ENCODE assay signal across 8 mouse cellular contexts in the genomic region with DNA sequence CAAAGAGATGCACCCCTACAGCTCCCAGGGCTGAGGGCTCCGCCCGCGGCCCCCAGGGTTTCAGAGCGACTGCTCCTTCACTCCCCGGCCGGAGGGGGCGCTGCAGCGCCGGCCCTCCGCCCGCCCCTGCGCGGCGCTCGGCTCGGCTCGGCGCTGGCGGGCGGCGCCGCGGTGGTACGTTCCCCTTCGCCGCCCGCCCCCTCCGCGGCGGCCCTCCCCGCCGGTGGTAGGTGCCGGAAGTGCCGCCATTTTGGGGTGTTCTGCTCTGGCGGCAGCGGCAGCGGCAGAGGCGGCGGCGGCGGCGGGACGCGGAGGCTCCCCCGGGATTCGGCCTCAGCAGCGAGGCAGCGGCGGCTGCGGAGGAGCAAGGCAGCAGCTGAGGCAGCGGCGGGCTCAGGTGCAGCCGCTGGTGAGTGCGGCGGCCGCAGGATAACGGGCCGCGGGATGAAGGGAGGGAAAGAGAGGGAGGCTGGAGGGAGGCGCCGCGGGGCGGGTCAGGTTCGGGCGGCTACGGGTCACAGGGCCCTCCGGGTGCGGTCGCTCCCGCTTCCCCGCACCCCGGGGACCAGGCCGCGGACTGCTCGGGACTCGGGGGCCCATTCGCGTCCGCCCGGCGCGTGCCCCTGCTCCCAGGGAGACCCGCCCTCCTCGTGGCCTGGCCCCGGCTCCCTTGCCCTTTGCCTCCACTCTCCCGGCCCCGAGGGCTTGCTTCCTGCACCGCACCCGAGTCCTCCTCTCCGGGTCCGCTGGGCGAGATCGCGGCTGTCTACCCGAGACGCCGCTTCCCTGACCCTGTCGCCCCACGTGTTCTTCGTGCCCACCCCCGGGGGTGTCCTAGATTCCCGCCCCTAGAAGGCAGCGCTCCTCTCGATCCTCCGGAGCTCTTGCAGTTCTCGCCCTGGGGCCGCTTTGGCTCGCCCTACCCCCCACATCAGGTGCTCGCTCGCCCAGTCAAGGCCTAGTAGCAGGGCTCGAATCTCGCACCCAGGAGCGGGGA. TPM values are rescaled to one million over a fixed set of nuclear protein-coding genes. Genes with fewer than 3 reads are reported as not detected.
DNase-seq lines count a peak whose midpoint lies in the region; ATAC-seq lines count a peak whose summit lies in the region.

Gene Celf1 (plus strand): TSS at position 150 of the 997 bp plus-strand sequence.

- no peaks in the 10 kb centered on the region for H3K9me3 ChIP-seq in forebrain, embryonic 10.5 days
- no peaks in the 10 kb centered on the region for H3K9me3 ChIP-seq in heart, embryonic 14.5 days (ENCODE audit: control insufficient read depth, low read length)
- H3K9me3 ChIP-seq in liver, embryonic 15.5 days (replicated peaks): no peaks in the 10 kb centered on the region
- no peaks in the 10 kb centered on the region for H3K9me3 ChIP-seq in neural tube, embryonic 11.5 days (ENCODE audit: control insufficient read depth, low read length)
- no peaks in the 10 kb centered on the region for H3K9me3 ChIP-seq in stomach, embryonic 16.5 days (replicated peaks; ENCODE audit: control insufficient read depth, low read length)

- peak within 1 kb of the TSS; percentile 69 for H3K4me2 ChIP-seq in heart, embryonic 14.5 days (ENCODE audit: low read length)
- H3K4me2 ChIP-seq in liver, embryonic 15.5 days: peak within 1 kb of the TSS; percentile 72
- H3K4me2 ChIP-seq in neural tube, embryonic 11.5 days (ENCODE audit: low read depth): peak within 1 kb of the TSS; percentile 77
- H3K4me2 ChIP-seq in stomach, embryonic 16.5 days (ENCODE audit: low read depth, low read length): peak within 1 kb of the TSS; percentile 75

- DNase-seq in c-Kit-negative CD71-positive TER-119-positive erythroid progenitor cells, embryonic 14.5 days (ENCODE audit: low read depth, low spot score): peak; percentile 77
- peak; percentile 85 for DNase-seq in forebrain, embryonic 10.5 days (ENCODE audit: extremely low spot score, low spot score)
- peak; percentile 92 for DNase-seq in kidney, postnatal 14 days
- DNase-seq in neural tube, embryonic 11.5 days (ENCODE audit: low spot score): peak; percentile 95

- peak; percentile 87 for ATAC-seq in CD4-positive, CD25-positive, alpha-beta regulatory T cell, adult 4 months
- ATAC-seq in heart, embryonic 14.5 days (ENCODE audit: insufficient number of reproducible peaks, insufficient read depth, low FRiP score, low read depth): peak; percentile 93
- ATAC-seq in liver, embryonic 15.5 days (ENCODE audit: insufficient read depth): peak; percentile 93
- ATAC-seq in neural tube, embryonic 11.5 days (ENCODE audit: insufficient read depth, low FRiP score, low TSS enrichment): peak; percentile 95
- ATAC-seq in stomach, embryonic 16.5 days (ENCODE audit: insufficient read depth, low FRiP score): peak; percentile 96

- H3K36me3 ChIP-seq in forebrain, embryonic 10.5 days (replicated peaks): peaks cover 15% of the 10 kb centered on the region
- no peaks in the 10 kb centered on the region for H3K36me3 ChIP-seq in heart, embryonic 14.5 days (ENCODE audit: control insufficient read depth, insufficient read depth, low read length)
- no peaks in the 10 kb centered on the region; the same call in 1 of the 2 replicates for H3K36me3 ChIP-seq in liver, embryonic 15.5 days (replicated peaks)
- no peaks in the 10 kb centered on the region for H3K36me3 ChIP-seq in neural tube, embryonic 11.5 days (ENCODE audit: control insufficient read depth, insufficient read depth, low read length)
- no peaks in the 10 kb centered on the region for H3K36me3 ChIP-seq in stomach, embryonic 16.5 days (ENCODE audit: control insufficient read depth, insufficient read depth, low read length)

- H3K27ac ChIP-seq in forebrain, embryonic 10.5 days: peak within 1 kb of the TSS; percentile 98
- peak within 1 kb of the TSS; percentile 82 to 93 for H3K27ac ChIP-seq in heart, embryonic 14.5 days (replicated peaks in 1 of 2; ENCODE audit: control insufficient read depth in 1 of 2, insufficient read depth in 1 of 2, low read depth in 2 of 2, low read length in 2 of 2)
- peak within 1 kb of the TSS; percentile 94 for H3K27ac ChIP-seq in liver, embryonic 15.5 days (replicated peaks)
- peak within 1 kb of the TSS; percentile 91 for H3K27ac ChIP-seq in neural tube, embryonic 11.5 days (ENCODE audit: low read depth, low read length)
- peak within 1 kb of the TSS; percentile 92 for H3K27ac ChIP-seq in stomach, embryonic 16.5 days (ENCODE audit: low read length)

- H3K4me3 ChIP-seq in forebrain, embryonic 10.5 days: peak within 1 kb of the TSS; percentile 74
- H3K4me3 ChIP-seq in heart, embryonic 14.5 days (ENCODE audit: control insufficient read depth in 1 of 2, insufficient read depth in 1 of 2, low read depth in 1 of 2, low read length in 2 of 2): peak within 1 kb of the TSS; percentile 68 to 91
- peak within 1 kb of the TSS; percentile 97 for H3K4me3 ChIP-seq in liver, embryonic 15.5 days (replicated peaks)
- H3K4me3 ChIP-seq in neural tube, embryonic 11.5 days (ENCODE audit: low read depth, low read length): peak within 1 kb of the TSS; percentile 99
- peak within 1 kb of the TSS; percentile 89 for H3K4me3 ChIP-seq in stomach, embryonic 16.5 days (replicated peaks; ENCODE audit: low read length)

- peak within 1 kb of the TSS; percentile 97 for H3K9ac ChIP-seq in heart, embryonic 14.5 days (ENCODE audit: low read length)
- H3K9ac ChIP-seq in liver, embryonic 15.5 days: peak within 1 kb of the TSS; percentile 91
- peak within 1 kb of the TSS; percentile 93 for H3K9ac ChIP-seq in neural tube, embryonic 11.5 days (ENCODE audit: low read length)
- H3K9ac ChIP-seq in stomach, embryonic 16.5 days (ENCODE audit: low read length): peak within 1 kb of the TSS; percentile 90

- H3K4me1 ChIP-seq in forebrain, embryonic 10.5 days: peaks cover 35% of the 10 kb centered on the region
- H3K4me1 ChIP-seq in heart, embryonic 14.5 days (ENCODE audit: control insufficient read depth in 2 of 2, insufficient read depth in 2 of 2, low read length in 2 of 2): peaks cover 2 to 16% of the 10 kb centered on the region in 2 experiments; a peak in 3 of 4 replicates
- peaks cover 43% of the 10 kb centered on the region for H3K4me1 ChIP-seq in liver, embryonic 15.5 days (replicated peaks)
- H3K4me1 ChIP-seq in neural tube, embryonic 11.5 days (ENCODE audit: control insufficient read depth, insufficient read depth, low read length): peaks cover 18% of the 10 kb centered on the region
- H3K4me1 ChIP-seq in stomach, embryonic 16.5 days (ENCODE audit: control insufficient read depth, insufficient read depth, low read length): peaks cover 12% of the 10 kb centered on the region

- H3K27me3 ChIP-seq in forebrain, embryonic 10.5 days (ENCODE audit: poor library complexity, severe bottlenecking): no peaks in the 10 kb centered on the region
- H3K27me3 ChIP-seq in heart, embryonic 14.5 days (ENCODE audit: control insufficient read depth, insufficient read depth, low read length): no peaks in the 10 kb centered on the region
- no peaks in the 10 kb centered on the region for H3K27me3 ChIP-seq in liver, embryonic 15.5 days
- no peaks in the 10 kb centered on the region for H3K27me3 ChIP-seq in neural tube, embryonic 11.5 days (ENCODE audit: control insufficient read depth, insufficient read depth, low read length)
- H3K27me3 ChIP-seq in stomach, embryonic 16.5 days (ENCODE audit: control insufficient read depth, insufficient read depth, low read length): no peaks in the 10 kb centered on the region

- WGBS in forebrain, embryonic 10.5 days: under 1% methylated on average over 97 of the region's 113 CpGs
- WGBS in heart, embryonic 14.5 days: under 1% methylated on average over 81 of the region's 113 CpGs
- WGBS in liver, embryonic 15.5 days (ENCODE audit: insufficient replicate concordance): under 1% methylated on average over 113 of the region's 113 CpGs
- WGBS in neural tube, embryonic 11.5 days: under 1% methylated on average over 83 of the region's 113 CpGs
- WGBS in stomach, embryonic 16.5 days: under 1% methylated on average over 108 of the region's 113 CpGs

RNA-seq across cellular contexts. Expression of gene Celf1, which starts in this region (rescaled TPM):
- 10 to 100 TPM; 52.7 to 54.9 TPM for polyA plus RNA-seq in CD4-positive, CD25-positive, alpha-beta regulatory T cell, adult 4 months (2017; shearing (Covaris generic))
- 156 and 161 TPM in 2 replicates for polyA plus RNA-seq in forebrain, embryonic 10.5 days (2016; fragmentation: Nextera tagmentation; extraction: Ambion mirVana)
- 76.6 and 79.1 TPM in 2 replicates for polyA plus RNA-seq in heart, embryonic 14.5 days (2014; fragmentation: Nextera tagmentation; extraction: Ambion mirVana)
- 50.0 and 53.8 TPM in 2 replicates for polyA plus RNA-seq in liver, embryonic 15.5 days (2015; fragmentation: Nextera tagmentation; extraction: Ambion mirVana)
- polyA plus RNA-seq in neural tube, embryonic 11.5 days (2014; fragmentation: Nextera tagmentation; extraction: Ambion mirVana): 98.7 and 109 TPM in 2 replicates
- 74.3 and 81.5 TPM in 2 replicates for polyA plus RNA-seq in stomach, embryonic 16.5 days (2015; fragmentation: Nextera tagmentation; extraction: Ambion mirVana)

Comparison
In these comparisons a context has a peak if more than half of its experiments do, and no peak if none do; other contexts are left out.
1. Peak in every context shown above with its lines: DNase-seq, ATAC-seq, H3K4me3 ChIP-seq and H3K27ac ChIP-seq.